Mouse (Mus musculus) liver, postnatal 0 days (tissue): ENCODE results near the gene Glp2r. TPM values are rescaled to one million over a fixed set of nuclear protein-coding genes. Genes with fewer than 3 reads are reported as not detected.

ENCODE experiments used
- ATAC-seq: fragments of 200-750 bp; cut with Nextera tagmentation; 2 replicates; pipeline ENCODE4 v1.8.0; 2017; ENCODE audit warnings: mild to moderate bottlenecking, moderate library complexity
- DNase-seq: peaks from one replicate; pipeline ENCODE4 v3.0.0-alpha.2; 2016
- H3K27ac ChIP-seq: fragments of 300-500 bp; sonication (generic); 2 replicates; pipeline ENCODE4 v1.5.1; 2014; ENCODE audit warnings: antibody characterized with exemption, moderate library complexity, mild to moderate bottlenecking, low read depth
- H3K27me3 ChIP-seq: fragments of 300-500 bp; sonication (generic); 2 replicates; pipeline ENCODE4 v1.6.1; 2014; ENCODE audit warnings: low read length, control low read depth, mixed read lengths; ENCODE audit not compliant: insufficient read depth
- H3K36me3 ChIP-seq: fragments of 300-500 bp; sonication (generic); replicated peaks from 2 replicates; pipeline ENCODE4 v1.6.1; 2014; ENCODE audit warnings: mild to moderate bottlenecking, control low read depth, low read length, moderate library complexity, mixed read lengths; ENCODE audit not compliant: insufficient read depth
- H3K4me1 ChIP-seq: fragments of 300-500 bp; sonication (generic); 2 replicates; pipeline ENCODE4 v1.6.1; 2014; ENCODE audit warnings: antibody characterized with exemption, mild to moderate bottlenecking, control low read depth; ENCODE audit not compliant: insufficient read depth
- H3K4me2 ChIP-seq: fragments of 300-500 bp; sonication (generic); 2 replicates; pipeline ENCODE4 v1.6.1; 2014; ENCODE audit warnings: low read depth, mild to moderate bottlenecking, low read length, moderate library complexity, mixed read lengths
- H3K4me3 ChIP-seq: fragments of 300-500 bp; sonication (generic); 2 replicates; pipeline ENCODE4 v1.5.1; 2014; ENCODE audit warnings: low read depth, low read length
- H3K9ac ChIP-seq: fragments of 300-500 bp; sonication (generic); replicated peaks from 2 replicates; pipeline ENCODE4 v1.6.1; 2014; ENCODE audit warnings: mild to moderate bottlenecking, moderate library complexity
- H3K9me3 ChIP-seq: fragments of 300-500 bp; sonication (generic); 2 replicates; pipeline ENCODE4 v1.6.1; 2016; ENCODE audit warnings: mild to moderate bottlenecking, control low read depth, low read length, mixed read lengths
- CTCF ChIP-seq: sonication (generic); IDR thresholded peaks from 2 replicates; pipeline ENCODE4 v1.5.1; 2016; ENCODE audit warnings: antibody characterized with exemption, low read depth
- EP300 ChIP-seq: IDR thresholded peaks from 2 replicates; pipeline ENCODE4 v1.6.1; 2016; ENCODE audit warnings: antibody characterized with exemption, low read depth, mild to moderate bottlenecking
- WGBS: fragments of 180-500 bp; shearing (Covaris S2); extraction: QIAGEN DNeasy Blood & Tissue Kit; methylation state at CpG from one replicate; pipeline ENCODE4 v1.1.7; 2014; ENCODE audit not compliant: insufficient replicate concordance; 5-methylcytosine and 5-hydroxymethylcytosine counted together
- polyA plus RNA-seq: library from polyadenylated mRNA; unstranded; fragments of >200 nt; fragmentation: Nextera tagmentation; extraction: Ambion mirVana; gene quantifications from 2 replicates; pipeline ENCODE4 v1.2.1, GENCODE M21; 2015

The Glp2r gene
- polyA plus RNA-seq, 1 experiment from 2014 or later: 0.02 TPM

- H3K27ac ChIP-seq: no peak overlapping the region
- H3K9me3 ChIP-seq: no peaks in the 10 kb centered on the region
- DNase-seq: no peak
- H3K36me3 ChIP-seq: no peaks in the 10 kb centered on the region; the same call in 1 of the 2 replicates
- no peak overlapping the region for H3K4me3 ChIP-seq
- 82% methylated on average over 3 of the region's 3 CpGs for WGBS
- H3K27me3 ChIP-seq: no peaks in the 10 kb centered on the region
- H3K9ac ChIP-seq: no peak overlapping the region
- H3K4me1 ChIP-seq: no peaks in the 10 kb centered on the region
- no peak for TF ChIP-seq EP300
- no peak for TF ChIP-seq CTCF
- ATAC-seq: no peak
- no peak overlapping the region for H3K4me2 ChIP-seq
Observed at GRCm38 (mm10) chr11:67681871-67682270, 89.1 kb downstream of the Glp2r start.

DNA sequence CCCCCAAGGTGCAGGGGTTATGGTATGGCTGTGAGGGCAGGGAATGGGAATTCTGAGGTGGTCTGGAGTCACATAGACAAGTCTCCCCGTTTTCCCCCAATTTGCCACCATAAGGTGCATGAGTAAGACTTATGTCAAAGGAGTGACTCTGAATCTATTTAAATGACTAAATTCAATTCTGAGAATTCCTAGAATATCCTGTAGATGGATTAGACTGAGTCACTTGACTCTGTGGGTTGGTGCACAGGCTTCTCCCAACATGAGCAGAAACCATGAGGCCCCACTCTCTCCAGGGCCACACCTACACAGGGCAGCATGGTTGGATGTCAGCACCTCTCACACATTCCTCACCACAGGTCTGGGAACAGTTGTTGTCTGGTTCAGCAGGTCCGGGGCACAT lies 91.0 kb downstream of the Glp2r start:
- Histone ChIP-seq H3K4me1 (0 out of 2 replicates have a peak, but pooled peaks cover 2% of the 10 kb centered on the region), H3K36me3 (no peaks in the 10 kb centered on the region; the same call in 1 of the 2 replicates), H3K9ac (no peak overlapping the region), H3K4me3 (no peak overlapping the region), H3K4me2 (no peak overlapping the region), H3K27me3 (no peaks in the 10 kb centered on the region), H3K27ac (no peak overlapping the region), H3K9me3 (no peaks in the 10 kb centered on the region)
- DNase-seq (no peak), ATAC-seq (no peak)
- 75% methylated on average over 2 of the region's 2 CpGs for WGBS
- no peak for TF ChIP-seq CTCF
- no peak for TF ChIP-seq EP300

GRCm38 (mm10) chr11:67679300-67679699 lies 91.7 kb downstream of the Glp2r start:
- H3K36me3 ChIP-seq: no peaks in the 10 kb centered on the region; the same call in 1 of the 2 replicates
- H3K4me1 ChIP-seq: 0 out of 2 replicates have a peak, but pooled peaks cover 2% of the 10 kb centered on the region
- ATAC-seq (no peak), DNase-seq (no peak)
- H3K9ac ChIP-seq: no peak overlapping the region
- TF ChIP-seq EP300: no peak
- no peak for TF ChIP-seq CTCF
- H3K27ac ChIP-seq: no peak overlapping the region
- H3K4me2 ChIP-seq: no peak overlapping the region
- no peaks in the 10 kb centered on the region for H3K9me3 ChIP-seq
- 67% methylated on average over 5 of the region's 5 CpGs for WGBS
- H3K27me3 ChIP-seq: no peaks in the 10 kb centered on the region
- no peak overlapping the region for H3K4me3 ChIP-seq

DNA sequence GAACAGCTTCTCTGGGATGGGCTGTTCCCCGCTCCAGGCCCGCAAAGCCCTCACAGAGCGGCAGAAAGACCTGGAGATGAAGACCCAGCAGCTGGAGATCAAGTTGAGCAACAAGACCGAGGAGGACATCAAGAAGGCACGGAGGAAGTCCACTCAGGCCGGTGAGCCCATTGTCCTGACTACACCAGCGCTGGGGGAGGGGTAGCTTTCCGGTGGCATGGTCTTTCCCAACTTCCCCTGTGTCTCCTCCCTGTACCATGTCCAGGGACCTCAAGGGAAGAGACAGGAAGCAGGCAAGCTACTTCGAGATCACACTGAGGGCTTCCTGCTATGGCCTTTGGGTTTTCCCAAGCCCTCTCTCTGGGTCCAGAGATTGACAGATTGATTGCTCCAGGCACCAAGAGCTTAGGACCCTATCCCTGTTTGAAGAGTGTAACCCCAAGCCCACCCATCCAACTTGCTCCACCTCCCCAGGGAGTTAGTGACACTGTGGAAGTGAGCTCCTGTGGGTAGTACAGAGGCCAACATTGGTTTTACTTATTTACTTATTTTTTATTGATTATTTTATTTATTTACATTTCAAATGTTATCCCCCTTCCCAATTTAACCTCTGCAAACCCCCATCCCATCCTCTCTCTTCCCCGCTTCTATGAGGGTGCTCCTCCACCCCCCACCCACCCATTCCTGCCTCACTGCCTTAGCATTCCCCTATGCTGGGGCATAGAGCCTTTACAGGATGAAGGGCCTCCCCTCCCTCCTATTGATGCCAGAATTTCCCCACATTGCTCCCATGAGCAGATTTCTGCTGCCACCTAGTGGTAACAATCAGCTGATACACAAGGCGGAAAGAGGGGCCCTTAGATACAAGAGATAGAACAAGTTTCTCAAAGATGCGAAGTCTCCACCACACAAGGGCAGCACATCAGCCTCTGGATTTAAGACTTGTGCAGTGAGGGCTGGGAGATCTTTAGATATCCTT lies 95.1 kb downstream of the Glp2r start:
- Histone ChIP-seq H3K27me3 (no peaks in the 10 kb centered on the region), H3K4me2 (no peak overlapping the region), H3K4me1 (0 out of 2 replicates have a peak, but pooled peaks cover 2% of the 10 kb centered on the region), H3K9ac (no peak overlapping the region), H3K4me3 (no peak overlapping the region), H3K36me3 (no peaks in the 10 kb centered on the region; the same call in 1 of the 2 replicates), H3K27ac (peak overlapping the region; percentile 24; the same call in 1 of the 2 replicates), H3K9me3 (no peaks in the 10 kb centered on the region)
- TF ChIP-seq CTCF (peak; percentile 90), EP300 (no peak)
- DNase-seq (peak; percentile 50), ATAC-seq (peak; percentile 40; the same call in 1 of the 2 replicates)
- 38% methylated on average over 12 of the region's 12 CpGs for WGBS

GRCm38 (mm10) chr11:67672140-67672539 lies 98.8 kb downstream of the Glp2r start:
- H3K9me3 ChIP-seq: no peaks in the 10 kb centered on the region
- no peak for TF ChIP-seq EP300
- H3K36me3 ChIP-seq: no peaks in the 10 kb centered on the region
- 78% methylated on average over 5 of the region's 5 CpGs for WGBS
- H3K4me3 ChIP-seq: no peak overlapping the region
- H3K9ac ChIP-seq: no peak overlapping the region
- no peak overlapping the region for H3K4me2 ChIP-seq
- H3K27me3 ChIP-seq: no peaks in the 10 kb centered on the region
- H3K27ac ChIP-seq: no peak overlapping the region
- ATAC-seq (no peak), DNase-seq (no peak)
- peaks cover 2% of the 10 kb centered on the region; the same call in 1 of the 2 replicates for H3K4me1 ChIP-seq

GRCm38 (mm10) chr11:67670031-67670430 lies 100.9 kb downstream of the Glp2r start:
- no peak for DNase-seq
- no peak overlapping the region for H3K4me2 ChIP-seq
- no peaks in the 10 kb centered on the region for H3K9me3 ChIP-seq
- H3K27me3 ChIP-seq: no peaks in the 10 kb centered on the region
- WGBS: 91% methylated on average over 6 of the region's 6 CpGs
- ATAC-seq: no peak
- H3K4me3 ChIP-seq: no peak overlapping the region
- H3K27ac ChIP-seq: no peak overlapping the region
- H3K9ac ChIP-seq: no peak overlapping the region
- H3K4me1 ChIP-seq: no peaks in the 10 kb centered on the region; the same call in 1 of the 2 replicates
- no peaks in the 10 kb centered on the region for H3K36me3 ChIP-seq
- TF ChIP-seq CTCF (no peak), EP300 (no peak)
